Mouse (Mus musculus): Measurements from ENCODE around the gene Cd4. TPM values are rescaled to one million over a fixed set of nuclear protein-coding genes. Genes with fewer than 3 reads are reported as not detected.

The Cd4 gene
- total RNA-seq, 2 experiments from 2014 or later = 0.22 to 0.26 TPM

GRCm38 (mm10) chr6:124817563-124817962, 70.5 kb downstream of the Cd4 start:
- DNase-seq (ENCODE audit: extremely low spot score in 1 of 2, low spot score in 1 of 2) = no peak

GRCm38 (mm10) chr6:124817125-124817524, 70.9 kb downstream of the Cd4 start:
- no peak for DNase-seq (ENCODE audit: extremely low spot score in 1 of 2, low spot score in 1 of 2)

GRCm38 (mm10) chr6:124816611-124817010, 71.4 kb downstream of the Cd4 start:
- no peak for DNase-seq (ENCODE audit: extremely low spot score in 1 of 2, low spot score in 1 of 2)

GRCm38 (mm10) chr6:124814858-124815774, 72.9 kb downstream of the Cd4 start:
- no peak for DNase-seq (ENCODE audit: extremely low spot score in 1 of 2, low spot score in 1 of 2)

Other genes starting within 250 kb of the Cd4 start
- 10 to 100 TPM; 30.9 to 34.0 TPM for gene Lpcat3, start 225.2 kb downstream of the Cd4 start, total RNA-seq (2021)
- gene Emg1, start 176.0 kb downstream of the Cd4 start, total RNA-seq (2021) = 10 to 100 TPM; 51.3 to 54.4 TPM
- gene Phb2, start 175.9 kb downstream of the Cd4 start, total RNA-seq (2021) = 100 to 1,000 TPM; 120 to 124 TPM
- gene Ptpn6, start 149.5 kb downstream of the Cd4 start, total RNA-seq (2021) = 1 to 10 TPM; 2.9 to 4.0 TPM
- 100 to 1,000 TPM; 350 to 372 TPM for gene Grcc10, start 146.8 kb downstream of the Cd4 start, total RNA-seq (2021)
- under 1 TPM in 1 of 2 experiments, not detected in 1; 0.71 TPM for gene Gm45234, start 132.2 kb downstream of the Cd4 start, total RNA-seq (2021)
- 100 to 1,000 TPM; 134 to 159 TPM for gene Atn1, start 131.7 kb downstream of the Cd4 start, total RNA-seq (2021)
- gene Eno2, start 118.5 kb downstream of the Cd4 start, total RNA-seq (2021) = 1,000 to 10,000 TPM in 1 of 2 experiments, 100 to 1,000 TPM in 1; 947 to 1,030 TPM
- gene Lrrc23, start 108.5 kb downstream of the Cd4 start, total RNA-seq (2021) = 1 to 10 TPM; 1.7 TPM
- 1 to 10 TPM; 4.5 to 6.0 TPM for gene Spsb2, start 79.6 kb downstream of the Cd4 start, total RNA-seq (2021)
- gene Tpi1, start 73.9 kb downstream of the Cd4 start, total RNA-seq (2021) = 100 to 1,000 TPM; 685 to 811 TPM
- 100 to 1,000 TPM; 164 to 183 TPM for gene Usp5, start 58.7 kb downstream of the Cd4 start, total RNA-seq (2021)
- gene Cdca3, start 58.7 kb downstream of the Cd4 start, total RNA-seq (2021) = 1 to 10 TPM; 1.1 to 1.2 TPM
- gene Gnb3, start 47.9 kb downstream of the Cd4 start, total RNA-seq (2021) = under 1 TPM in 1 of 2 experiments, not detected in 1; 0.26 TPM
- 10 to 100 TPM; 18.5 to 30.1 TPM for gene P3h3, start 30.5 kb downstream of the Cd4 start, total RNA-seq (2021)
- 100 to 1,000 TPM; 184 to 196 TPM for gene Gpr162, start 24.2 kb downstream of the Cd4 start, total RNA-seq (2021)
- gene Lag3, start 23.5 kb upstream of the Cd4 start, total RNA-seq (2021) = 1 to 10 TPM; 2.4 to 2.6 TPM
- gene Ptms, start 31.9 kb upstream of the Cd4 start, total RNA-seq (2021) = 1,000 to 10,000 TPM; 1,178 to 1,233 TPM
- 100 to 1,000 TPM; 670 to 704 TPM for gene Mlf2, start 43.2 kb upstream of the Cd4 start, total RNA-seq (2021)
- 100 to 1,000 TPM; 144 to 151 TPM for gene Cops7a, start 77.3 kb upstream of the Cd4 start, total RNA-seq (2021)
- 100 to 1,000 TPM; 139 to 188 TPM for gene Pianp, start 108.5 kb upstream of the Cd4 start, total RNA-seq (2021)
- gene Zfp384, start 120.9 kb upstream of the Cd4 start, total RNA-seq (2021) = 10 to 100 TPM; 42.4 to 49.6 TPM
- gene Ing4, start 151.5 kb upstream of the Cd4 start, total RNA-seq (2021) = 10 to 100 TPM; 61.4 to 61.5 TPM
- 10 to 100 TPM in 1 of 2 experiments, 1 to 10 TPM in 1; 8.2 to 12.4 TPM for gene Acrbp, start 161.5 kb upstream of the Cd4 start, total RNA-seq (2021)
- under 1 TPM; 0.35 to 0.96 TPM for gene Lpar5, start 179.7 kb upstream of the Cd4 start, total RNA-seq (2021)
- gene Chd4, start 207.8 kb upstream of the Cd4 start, total RNA-seq (2021) = 100 to 1,000 TPM; 153 to 194 TPM
- 10 to 100 TPM; 29.5 TPM for gene Nop2, start 243.7 kb upstream of the Cd4 start, total RNA-seq (2021)